Mouse (Mus musculus) gastrocnemius, postnatal 36 days (tissue): Measurements from ENCODE around the gene Tbc1d10a. TPM values are rescaled to one million over a fixed set of nuclear protein-coding genes. Genes with fewer than 3 reads are reported as not detected.
A peak's percentile ranks its signal among the peaks of the same experiment; 100 is the strongest.

Experiments used
- DNase-seq, 2 experiments: peaks; one replicate each; pipeline ENCODE4 v3.0.0; 2022
- intact Hi-C: fragments of 180-260 bp; cut with DNase I; formaldehyde crosslinking; loops from one replicate; pipeline ENCODE4 v1.15.1; 2025
- total RNA-seq, 2 experiments: library from RNA; stranded (reverse); gene quantifications; 2 replicates each; pipeline ENCODE4 v1.2.3; 2021

Gene Tbc1d10a
- total RNA-seq, 2 experiments from 2014 or later: 3.7 to 4.4 TPM

- DNase-seq: no peak
- intact Hi-C loops: no loop called here
These were observed 46.1 kb downstream of the Tbc1d10a start for GRCm38 (mm10) chr11:4232644-4233043.

- intact Hi-C loops: no loop called here
These were observed 48.6 kb downstream of the Tbc1d10a start for GRCm38 (mm10) chr11:4235052-4235655.

GRCm38 (mm10) chr11:4235665-4236545 is 49.3 kb downstream of the Tbc1d10a start, which contains the start of gene Osm:
Gene Osm, plus strand, starts transcription at chr11:4236420.
- no peak for DNase-seq
- intact Hi-C loops: no loop called here

More at GRCm38 (mm10) chr11:4235052-4235655, 48.6 kb downstream of the Tbc1d10a start:
- DNase-seq: no peak

- DNase-seq: no peak
- intact Hi-C loops: no loop called here
These were observed 50.0 kb downstream of the Tbc1d10a start for GRCm38 (mm10) chr11:4236546-4237067.

GRCm38 (mm10) chr11:4237389-4237912 is 50.9 kb downstream of the Tbc1d10a start:
- intact Hi-C loops: no loop called here
- DNase-seq: no peak

- intact Hi-C loops: no loop called here
These were observed 51.6 kb downstream of the Tbc1d10a start for GRCm38 (mm10) chr11:4238167-4238566.

GRCm38 (mm10) chr11:4239691-4240090 is 53.1 kb downstream of the Tbc1d10a start:
- no peak for DNase-seq
- intact Hi-C loops: no loop called here

More at GRCm38 (mm10) chr11:4238167-4238566, 51.6 kb downstream of the Tbc1d10a start:
- no peak for DNase-seq

GRCm38 (mm10) chr11:4240151-4240550 is 53.6 kb downstream of the Tbc1d10a start:
- intact Hi-C loops: no loop called here
- no peak for DNase-seq

GRCm38 (mm10) chr11:4241180-4241579 is 54.6 kb downstream of the Tbc1d10a start:
- intact Hi-C loops: no loop called here
- DNase-seq: no peak

- DNase-seq: no peak
- intact Hi-C loops: no loop called here
These were observed 59.5 kb downstream of the Tbc1d10a start for GRCm38 (mm10) chr11:4246126-4246525.

GRCm38 (mm10) chr11:4246623-4247022 is 60.0 kb downstream of the Tbc1d10a start:
- no peak for DNase-seq
- intact Hi-C loops: no loop called here

- intact Hi-C loops: no loop called here
These were observed 60.8 kb downstream of the Tbc1d10a start for GRCm38 (mm10) chr11:4247201-4247959.

GRCm38 (mm10) chr11:4249151-4249550 is 62.6 kb downstream of the Tbc1d10a start:
- intact Hi-C loops: no loop called here
- no peak for DNase-seq

More at GRCm38 (mm10) chr11:4247201-4247959, 60.8 kb downstream of the Tbc1d10a start:
- DNase-seq: no peak

- DNase-seq: no peak
- intact Hi-C loops: no loop called here
These were observed 63.7 kb downstream of the Tbc1d10a start for GRCm38 (mm10) chr11:4250290-4250689.

GRCm38 (mm10) chr11:4251376-4251775 is 64.8 kb downstream of the Tbc1d10a start:
- intact Hi-C loops: no loop called here
- DNase-seq: no peak

- intact Hi-C loops: no loop called here
- no peak for DNase-seq
These were observed 66.3 kb downstream of the Tbc1d10a start for GRCm38 (mm10) chr11:4252886-4253285.

- no peak for DNase-seq
- intact Hi-C loops: loop anchor here (2.0 kb wide), 1 partner anchor 120 kb away; no protein-coding TSS in a partner anchor
These were observed 70.4 kb downstream of the Tbc1d10a start, which contains the start of gene Lif for GRCm38 (mm10) chr11:4256846-4257607. Gene Lif, plus strand, starts transcription at chr11:4257557.

- no peak for DNase-seq
- intact Hi-C loops: loop anchor here (1.0 to 2.0 kb wide), 2 partner anchors 36 to 121 kb away; no protein-coding TSS in a partner anchor
These were observed 71.2 kb downstream of the Tbc1d10a start for GRCm38 (mm10) chr11:4257756-4258155.

- peak; percentile 76 to 88 for DNase-seq
- intact Hi-C loops: loop anchor here (1.0 kb wide), 3 partner anchors 37 to 165 kb away; no protein-coding TSS in a partner anchor
These were observed 72.1 kb downstream of the Tbc1d10a start for GRCm38 (mm10) chr11:4258657-4259082.
